Mouse (Mus musculus) intestine, embryonic 15.5 days (tissue): ENCODE results near the gene Gm14419. TPM values are rescaled to one million over a fixed set of nuclear protein-coding genes. Genes with fewer than 3 reads are reported as not detected.
"Not testable (repeated sequence)": the region's sequence is repeated elsewhere in the genome, so short reads cannot be mapped to it uniquely, and the experiment has no call there.

Experiments used
- ATAC-seq: fragments of 200-750 bp; cut with Nextera tagmentation; 2 replicates; pipeline ENCODE4 v1.8.0; 2017; ENCODE audit warnings: moderate TSS enrichment, moderate library complexity
- H3K27ac ChIP-seq: fragments of 300-500 bp; sonication (generic); 2 replicates; pipeline ENCODE4 v1.5.1; 2015; ENCODE audit warnings: mild to moderate bottlenecking, inconsistent platforms
- H3K27me3 ChIP-seq: fragments of 300-500 bp; sonication (generic); replicated peaks from 2 replicates; pipeline ENCODE4 v1.6.1; 2015; ENCODE audit warnings: inconsistent platforms
- H3K36me3 ChIP-seq: fragments of 300-500 bp; sonication (generic); 2 replicates; pipeline ENCODE4 v1.6.1; 2015; ENCODE audit warnings: inconsistent platforms
- H3K4me1 ChIP-seq: fragments of 300-500 bp; sonication (generic); replicated peaks from 2 replicates; pipeline ENCODE4 v1.6.1; 2015; ENCODE audit warnings: inconsistent platforms
- H3K4me2 ChIP-seq: fragments of 300-500 bp; sonication (generic); replicated peaks from 2 replicates; pipeline ENCODE4 v1.6.1; 2015; ENCODE audit warnings: mild to moderate bottlenecking, inconsistent platforms
- H3K4me3 ChIP-seq: fragments of 300-500 bp; sonication (generic); replicated peaks from 2 replicates; pipeline ENCODE4 v1.5.1; 2015; ENCODE audit warnings: inconsistent platforms
- H3K9ac ChIP-seq: fragments of 300-500 bp; sonication (generic); 2 replicates; pipeline ENCODE4 v1.6.1; 2015; ENCODE audit warnings: inconsistent platforms
- H3K9me3 ChIP-seq: fragments of 300-500 bp; sonication (generic); 2 replicates; pipeline ENCODE4 v1.6.1; 2016; ENCODE audit warnings: inconsistent platforms
- WGBS: fragments of 180-500 bp; shearing (Covaris S2); methylation state at CpG from one replicate; pipeline ENCODE4 v1.1.7; 2015; 5-methylcytosine and 5-hydroxymethylcytosine counted together
- polyA plus RNA-seq: library from polyadenylated mRNA; unstranded; fragments of >200 nt; fragmentation: Nextera tagmentation; extraction: Ambion mirVana; gene quantifications from 2 replicates; pipeline ENCODE4 v1.2.1, GENCODE M21; 2015

Gene Gm14419
- 7.9 and 9.0 TPM in 2 replicates for polyA plus RNA-seq

DNA sequence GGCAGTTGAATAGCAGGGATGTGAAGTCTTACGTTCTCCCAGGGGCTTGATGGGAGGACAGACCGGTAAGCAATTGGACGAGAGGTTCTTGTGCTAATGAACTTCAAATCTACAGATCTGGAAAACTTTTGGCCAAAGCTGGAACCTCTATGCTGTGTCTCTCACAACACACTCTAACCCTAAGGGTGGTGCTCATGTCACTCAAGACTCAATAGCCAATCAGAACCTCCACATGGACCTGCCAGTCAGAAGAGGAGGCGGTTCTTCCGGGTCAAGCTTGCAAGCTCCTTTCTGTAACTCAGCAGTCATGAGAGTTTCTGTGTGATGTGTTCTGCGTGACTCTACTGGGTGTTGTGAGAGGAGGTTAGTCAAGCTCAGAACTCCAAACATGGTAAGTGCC is at the start of gene Gm14419:
Gene Gm14419 (plus strand): TSS at position 301 of the 400 bp plus-strand sequence.
- not testable (repeated sequence) for H3K27ac ChIP-seq, H3K4me2 ChIP-seq, H3K9me3 ChIP-seq, ATAC-seq, H3K36me3 ChIP-seq, H3K27me3 ChIP-seq, H3K9ac ChIP-seq, H3K4me1 ChIP-seq, H3K4me3 ChIP-seq
- no CpG with 5 or more reads among the region's 6 CpGs for WGBS

Other genes starting within 250 kb of the Gm14419 start
- 11.2 and 11.3 TPM in 2 replicates for gene Gm14295, start 202.3 kb upstream of the Gm14419 start, polyA plus RNA-seq
- not detected in 2 replicates for gene Gm14408, start 169.8 kb upstream of the Gm14419 start, polyA plus RNA-seq
- 5.6 and 10.3 TPM in 2 replicates for gene Gm14296, start 73.1 kb upstream of the Gm14419 start, polyA plus RNA-seq
- 0.16 and 0.31 TPM in 2 replicates for gene Gm14401, start 73.4 kb downstream of the Gm14419 start, polyA plus RNA-seq
- gene Gm14410, start 205.5 kb downstream of the Gm14419 start, polyA plus RNA-seq = 18.1 and 22.3 TPM in 2 replicates